Mouse (Mus musculus): ENCODE results near the gene Mepce. TPM values are rescaled to one million over a fixed set of nuclear protein-coding genes. Genes with fewer than 3 reads are reported as not detected.
A peak's percentile ranks its signal among the peaks of the same experiment; 100 is the strongest.

Gene Mepce
- polyA plus RNA-seq, 1 experiment, result 35.4 TPM

GRCm38 (mm10) chr5:137791553-137791952 is 4.1 kb upstream of the Mepce start:
- Histone ChIP-seq H3K4me3 (ENCODE audit: insufficient read depth, low read length) (no peak overlapping the region), H3K4me1 (ENCODE audit: control insufficient read depth, insufficient read depth, low read length) (peaks cover 6% of the 10 kb centered on the region), H3K27ac (ENCODE audit: insufficient read depth, low read depth, low read length) (no peak overlapping the region)
- TF ChIP-seq POLR2A (IDR thresholded peaks at IDR 0.05; ENCODE audit: borderline replicate concordance, low read depth, low read length) (no peak), CTCF (IDR thresholded peaks at IDR 0.05; ENCODE audit: low read depth, low read length) (no peak)

GRCm38 (mm10) chr5:137788946-137789531 is 1.6 kb upstream of the Mepce start:
- no peak overlapping the region for H3K4me3 ChIP-seq (ENCODE audit: insufficient read depth, low read length)
- no peak overlapping the region for H3K27ac ChIP-seq (ENCODE audit: insufficient read depth, low read depth, low read length)
- peaks cover 16% of the 10 kb centered on the region for H3K4me1 ChIP-seq (ENCODE audit: control insufficient read depth, insufficient read depth, low read length)
- TF ChIP-seq POLR2A (IDR thresholded peaks at IDR 0.05; ENCODE audit: borderline replicate concordance, low read depth, low read length), result no peak

GRCm38 (mm10) chr5:137788171-137788570 is 716 bp upstream of the Mepce start:
- Histone ChIP-seq H3K27ac (ENCODE audit: insufficient read depth, low read depth, low read length) (no peak overlapping the region), H3K4me1 (ENCODE audit: control insufficient read depth, insufficient read depth, low read length) (peaks cover 19% of the 10 kb centered on the region), H3K4me3 (ENCODE audit: insufficient read depth, low read length) (no peak overlapping the region)
- TF ChIP-seq POLR2A (IDR thresholded peaks at IDR 0.05; ENCODE audit: borderline replicate concordance, low read depth, low read length) (no peak), CTCF (IDR thresholded peaks at IDR 0.05; ENCODE audit: low read depth, low read length) (no peak)

GRCm38 (mm10) chr5:137786109-137786942 is 1.1 kb downstream of the Mepce start:
- Histone ChIP-seq H3K27ac (ENCODE audit: insufficient read depth, low read depth, low read length) (peak overlapping the region; percentile 98), H3K4me1 (ENCODE audit: control insufficient read depth, insufficient read depth, low read length) (peaks cover 17% of the 10 kb centered on the region), H3K4me3 (ENCODE audit: insufficient read depth, low read length) (peak overlapping the region; percentile 99)
- no peak for TF ChIP-seq CTCF (IDR thresholded peaks at IDR 0.05; ENCODE audit: low read depth, low read length)
- peak; percentile 86 for TF ChIP-seq POLR2A (IDR thresholded peaks at IDR 0.05; ENCODE audit: borderline replicate concordance, low read depth, low read length)

- H3K4me3 ChIP-seq (ENCODE audit: insufficient read depth, low read length), result peak overlapping the region; percentile 99
- peaks cover 17% of the 10 kb centered on the region for H3K4me1 ChIP-seq (ENCODE audit: control insufficient read depth, insufficient read depth, low read length)
- peak overlapping the region; percentile 98 for H3K27ac ChIP-seq (ENCODE audit: insufficient read depth, low read depth, low read length)
- no peak for TF ChIP-seq CTCF (IDR thresholded peaks at IDR 0.05; ENCODE audit: low read depth, low read length)
- no peak for TF ChIP-seq POLR2A (IDR thresholded peaks at IDR 0.05; ENCODE audit: borderline replicate concordance, low read depth, low read length)
These were observed 2.1 kb downstream of the Mepce start for GRCm38 (mm10) chr5:137785164-137786031.

- TF ChIP-seq POLR2A (IDR thresholded peaks at IDR 0.05; ENCODE audit: borderline replicate concordance, low read depth, low read length) (no peak), CTCF (IDR thresholded peaks at IDR 0.05; ENCODE audit: low read depth, low read length) (no peak)
- Histone ChIP-seq H3K27ac (ENCODE audit: insufficient read depth, low read depth, low read length) (no peak overlapping the region), H3K4me1 (ENCODE audit: control insufficient read depth, insufficient read depth, low read length) (peaks cover 17% of the 10 kb centered on the region), H3K4me3 (ENCODE audit: insufficient read depth, low read length) (peak overlapping the region; percentile 99)
These were observed 2.9 kb downstream of the Mepce start for GRCm38 (mm10) chr5:137784546-137784945.

GRCm38 (mm10) chr5:137783901-137784540 is 3.4 kb downstream of the Mepce start:
- no peak overlapping the region for H3K27ac ChIP-seq (ENCODE audit: insufficient read depth, low read depth, low read length)
- H3K4me3 ChIP-seq (ENCODE audit: insufficient read depth, low read length), result peak overlapping the region; percentile 99
- no peak for TF ChIP-seq CTCF (IDR thresholded peaks at IDR 0.05; ENCODE audit: low read depth, low read length)
- TF ChIP-seq POLR2A (IDR thresholded peaks at IDR 0.05; ENCODE audit: borderline replicate concordance, low read depth, low read length), result no peak
- peaks cover 17% of the 10 kb centered on the region for H3K4me1 ChIP-seq (ENCODE audit: control insufficient read depth, insufficient read depth, low read length)

GRCm38 (mm10) chr5:137782776-137783522 is 4.5 kb downstream of the Mepce start:
- Histone ChIP-seq H3K4me3 (ENCODE audit: insufficient read depth, low read length) (no peak overlapping the region), H3K4me1 (ENCODE audit: control insufficient read depth, insufficient read depth, low read length) (peaks cover 18% of the 10 kb centered on the region), H3K27ac (ENCODE audit: insufficient read depth, low read depth, low read length) (no peak overlapping the region)
- TF ChIP-seq CTCF (IDR thresholded peaks at IDR 0.05; ENCODE audit: low read depth, low read length) (no peak), POLR2A (IDR thresholded peaks at IDR 0.05; ENCODE audit: borderline replicate concordance, low read depth, low read length) (no peak)

- H3K4me3 ChIP-seq (ENCODE audit: insufficient read depth, low read length), result no peak overlapping the region
- peaks cover 29% of the 10 kb centered on the region for H3K4me1 ChIP-seq (ENCODE audit: control insufficient read depth, insufficient read depth, low read length)
- TF ChIP-seq CTCF (IDR thresholded peaks at IDR 0.05; ENCODE audit: low read depth, low read length) (no peak), POLR2A (IDR thresholded peaks at IDR 0.05; ENCODE audit: borderline replicate concordance, low read depth, low read length) (no peak)
- no peak overlapping the region for H3K27ac ChIP-seq (ENCODE audit: insufficient read depth, low read depth, low read length)
These were observed 5.8 kb downstream of the Mepce start for GRCm38 (mm10) chr5:137781661-137782060.
